Mouse (Mus musculus): Measurements from ENCODE around the gene Nxph1.

Gene Nxph1

DNA sequence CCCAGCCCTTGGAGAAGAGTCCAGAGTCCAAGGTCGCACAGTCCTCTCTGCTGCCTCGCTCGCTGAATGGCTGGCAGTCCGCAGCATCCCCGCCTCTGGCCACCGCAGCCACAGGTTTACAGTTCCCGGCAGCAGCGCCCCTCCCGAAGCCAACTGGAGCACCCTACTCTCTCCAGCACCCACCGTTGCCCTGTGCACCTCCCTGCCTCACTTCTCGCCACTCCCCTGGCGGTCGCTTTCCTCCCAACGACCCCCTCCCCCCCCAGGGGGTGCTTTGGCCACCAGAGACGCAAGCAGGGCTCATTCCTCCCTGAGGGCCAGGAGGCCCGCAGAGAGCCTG, at the start of gene Nxph1:
Gene Nxph1, plus strand, starts transcription at position 301 of the 340 bp plus-strand sequence.
- in situ Hi-C loops (cut with MboI; ENCODE audit: low pct_unique_long_range_greater_than_20kb in 1 of 2, low sequenced_read_pairs in 2 of 2, unreplicated experiment in 1 of 2), result loop anchor here in 1 of 2 experiments (25.0 kb wide), 2 partner anchors 289 to 964 kb away; no protein-coding TSS in a partner anchor

DNA sequence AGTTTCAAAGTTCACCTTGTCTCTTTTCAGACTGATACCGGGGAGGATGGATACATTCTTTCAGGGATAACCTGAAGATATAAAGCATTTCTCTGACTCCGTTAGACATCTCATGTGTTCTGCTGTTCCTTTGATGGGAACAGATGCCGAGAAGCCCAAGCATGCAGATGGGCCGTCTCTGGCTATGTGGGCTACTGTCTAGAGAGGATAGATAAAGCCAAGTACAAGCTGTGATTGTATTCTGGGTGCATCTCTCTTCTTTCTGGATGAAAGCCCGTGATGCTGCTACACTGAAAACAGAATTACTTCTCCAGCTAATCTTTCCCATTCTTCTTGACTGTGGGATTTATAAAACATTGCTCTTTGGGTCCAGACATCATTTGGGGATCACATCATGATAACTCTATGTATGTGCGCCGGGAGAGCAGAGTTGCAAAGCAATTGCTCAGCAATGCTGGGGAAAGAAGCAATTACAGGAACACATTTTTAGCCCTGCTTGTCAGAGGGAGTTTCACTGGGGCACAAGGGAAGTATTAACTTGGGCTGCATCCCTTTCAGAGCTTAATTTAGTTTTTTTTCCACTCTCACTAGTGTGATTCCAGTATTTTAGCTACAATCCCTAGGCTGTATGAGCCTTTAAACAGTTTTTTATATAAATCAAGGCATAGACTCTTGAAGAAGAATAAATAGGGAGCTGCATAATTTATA, 48.1 kb upstream of the Nxph1 start:
- in situ Hi-C loops (cut with MboI; ENCODE audit: low pct_unique_long_range_greater_than_20kb in 1 of 2, low sequenced_read_pairs in 2 of 2, unreplicated experiment in 1 of 2), result no loop called here

DNA sequence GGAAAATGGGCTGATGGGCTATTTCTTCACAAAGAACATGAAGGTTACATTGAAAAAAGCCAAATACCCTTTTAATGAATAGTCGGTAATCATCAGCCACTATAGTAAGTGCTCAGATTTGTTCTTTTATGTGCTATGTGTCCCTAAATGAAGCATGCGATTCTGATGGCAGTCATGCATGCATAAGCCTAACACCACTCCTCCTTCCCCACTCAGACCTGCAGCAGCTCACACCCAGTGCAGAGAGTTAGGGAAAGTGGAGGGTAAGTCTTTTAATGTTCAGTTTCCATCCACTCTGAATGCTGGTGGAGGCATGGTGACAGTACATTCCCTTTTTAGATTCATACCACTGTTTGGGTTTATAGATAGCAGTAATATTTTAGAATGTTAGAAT, 47.5 kb upstream of the Nxph1 start:
- in situ Hi-C loops (cut with MboI; ENCODE audit: low pct_unique_long_range_greater_than_20kb in 1 of 2, low sequenced_read_pairs in 2 of 2, unreplicated experiment in 1 of 2), result no loop called here

DNA sequence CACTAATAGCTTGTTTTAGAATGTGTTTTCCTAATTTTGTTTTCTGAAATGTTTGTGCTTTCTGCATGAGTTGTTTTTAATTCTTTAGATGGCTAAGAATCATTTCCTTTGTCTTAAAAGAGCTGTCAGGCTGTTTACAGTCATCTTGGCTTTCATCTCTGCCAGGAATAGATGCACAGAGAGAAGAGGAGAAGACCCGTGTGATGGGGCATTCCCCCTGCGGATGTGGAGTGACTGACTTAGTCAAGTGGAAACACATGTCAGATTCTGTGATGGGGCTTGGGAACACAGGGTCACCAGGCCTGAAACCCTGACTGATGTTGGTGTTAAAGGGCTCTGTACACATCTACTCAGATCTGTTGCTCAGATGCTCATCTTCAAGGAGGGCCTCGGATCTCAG, 40.3 kb upstream of the Nxph1 start:
- in situ Hi-C loops (cut with MboI; ENCODE audit: low pct_unique_long_range_greater_than_20kb in 1 of 2, low sequenced_read_pairs in 2 of 2, unreplicated experiment in 1 of 2), result no loop called here

DNA sequence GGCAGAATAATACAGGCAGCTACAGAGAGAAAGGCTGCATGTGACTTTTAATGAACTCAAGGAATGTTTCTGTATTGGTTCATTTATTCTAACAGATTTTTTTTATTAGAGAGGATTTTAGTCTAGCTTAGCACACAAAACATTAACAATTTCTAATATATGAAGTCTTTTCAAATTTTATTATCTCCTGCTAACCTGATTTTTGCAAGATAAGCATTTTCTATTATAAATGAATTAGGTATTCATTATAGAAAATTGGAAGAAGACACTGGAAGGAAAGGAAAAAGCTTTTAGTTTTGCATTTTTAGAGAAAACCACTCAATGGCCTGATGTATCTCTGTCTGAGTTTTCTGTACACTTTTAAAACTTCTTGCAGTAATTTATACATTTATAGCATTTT, 34.8 kb upstream of the Nxph1 start:
- in situ Hi-C loops (cut with MboI; ENCODE audit: low pct_unique_long_range_greater_than_20kb in 1 of 2, low sequenced_read_pairs in 2 of 2, unreplicated experiment in 1 of 2), result no loop called here

DNA sequence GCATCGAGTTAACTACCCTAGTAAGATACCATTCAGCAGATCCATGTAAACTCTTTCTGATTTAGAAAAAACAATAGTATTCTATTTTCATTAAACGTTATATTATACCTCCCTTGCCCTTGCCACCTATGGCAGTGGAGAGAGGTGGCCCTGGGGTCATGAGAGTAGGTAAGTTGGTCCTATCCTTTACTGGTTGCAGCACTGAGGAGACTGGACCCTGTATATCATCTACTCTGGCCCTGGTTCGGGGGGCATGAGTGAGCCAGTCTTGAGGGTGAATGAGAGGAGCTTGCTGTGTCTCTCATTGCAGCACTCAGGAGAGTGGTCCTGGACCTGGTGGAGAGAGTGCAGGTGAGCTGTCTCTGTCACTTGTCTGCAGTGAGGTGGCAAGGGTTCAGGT, 33.5 kb upstream of the Nxph1 start:
- in situ Hi-C loops (cut with MboI; ENCODE audit: low pct_unique_long_range_greater_than_20kb in 1 of 2, low sequenced_read_pairs in 2 of 2, unreplicated experiment in 1 of 2), result no loop called here

DNA sequence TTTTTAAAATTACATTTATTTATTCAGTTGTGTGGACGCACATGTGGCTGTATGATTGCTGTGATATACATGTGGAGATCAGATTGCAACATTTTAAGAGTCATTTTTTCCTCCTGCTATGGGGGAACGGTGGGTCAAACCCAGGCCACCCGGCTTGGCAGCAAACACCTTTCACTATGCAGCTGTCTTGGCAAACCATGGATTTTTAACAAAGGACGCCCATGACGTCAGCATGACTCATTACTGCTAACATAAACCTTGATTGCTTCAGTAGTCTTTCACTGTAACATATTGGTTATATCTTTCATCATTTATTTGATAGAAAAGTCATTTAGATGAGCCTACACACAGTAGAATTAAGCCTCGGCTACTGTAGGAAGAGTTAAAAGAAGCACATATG, 23.8 kb upstream of the Nxph1 start:
- in situ Hi-C loops (cut with MboI; ENCODE audit: low pct_unique_long_range_greater_than_20kb in 1 of 2, low sequenced_read_pairs in 2 of 2, unreplicated experiment in 1 of 2), result no loop called here

DNA sequence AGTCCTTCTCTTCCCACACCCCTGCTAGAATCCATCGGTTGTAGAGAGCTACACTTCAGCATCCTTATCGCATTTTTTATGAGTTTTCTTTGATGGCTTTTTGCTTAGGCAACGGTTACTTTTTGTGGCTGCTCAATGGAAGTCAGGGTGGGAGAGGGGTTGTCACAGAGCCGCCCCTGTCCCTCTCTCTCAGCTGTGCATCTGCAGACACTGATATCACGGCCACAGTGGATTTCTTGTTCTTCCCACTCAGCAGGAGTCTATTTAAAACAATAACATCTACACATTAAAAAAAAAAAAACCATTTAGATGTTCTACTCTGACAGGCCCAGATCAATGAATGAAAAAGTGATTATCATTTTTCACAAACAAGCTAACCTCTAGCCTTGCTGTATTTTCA, 13.0 kb upstream of the Nxph1 start:
- in situ Hi-C loops (cut with MboI; ENCODE audit: low pct_unique_long_range_greater_than_20kb in 1 of 2, low sequenced_read_pairs in 2 of 2, unreplicated experiment in 1 of 2), result loop anchor here in 1 of 2 experiments (25.0 kb wide), 2 partner anchors 302 to 977 kb away; no protein-coding TSS in a partner anchor

DNA sequence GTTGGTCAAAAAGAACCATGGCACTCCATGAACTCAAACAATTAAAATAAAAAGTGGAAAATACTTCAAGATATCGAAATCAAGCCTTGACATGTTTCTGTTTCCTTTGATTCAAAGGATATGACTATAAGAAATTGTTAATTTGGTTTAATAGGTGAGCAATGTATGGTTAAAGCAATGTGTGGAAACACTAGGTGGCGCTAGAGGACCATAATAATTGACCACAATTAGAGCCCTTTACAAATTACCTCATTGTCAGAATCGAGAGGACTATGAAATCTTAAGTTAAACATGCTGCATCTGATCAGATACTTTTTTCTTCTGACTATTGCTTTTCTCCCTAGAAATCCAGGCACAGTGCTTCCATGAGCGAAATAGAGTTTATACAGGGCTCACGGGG, 12.5 kb upstream of the Nxph1 start:
- in situ Hi-C loops (cut with MboI; ENCODE audit: low pct_unique_long_range_greater_than_20kb in 1 of 2, low sequenced_read_pairs in 2 of 2, unreplicated experiment in 1 of 2), result loop anchor here in 1 of 2 experiments (25.0 kb wide), 2 partner anchors 302 to 977 kb away; no protein-coding TSS in a partner anchor

DNA sequence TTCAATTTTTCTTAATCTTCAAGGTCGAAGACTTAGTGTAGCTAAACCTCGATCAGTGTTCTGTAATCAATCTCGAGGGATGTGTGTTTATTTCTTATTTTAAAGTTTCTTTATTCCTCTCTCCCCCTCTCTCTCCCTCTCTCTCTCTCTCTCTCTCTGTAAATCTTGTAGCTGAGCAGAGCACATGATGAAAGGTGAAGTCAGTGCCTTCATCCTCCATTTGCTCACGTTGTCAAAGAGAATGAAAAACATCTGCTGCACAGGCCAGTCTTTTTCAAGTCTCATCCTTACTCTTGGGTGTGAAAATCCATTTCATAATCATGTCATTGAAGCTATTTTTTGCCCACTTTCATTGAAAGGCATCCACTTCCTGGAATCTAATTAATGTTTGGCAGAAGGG, 12.1 kb upstream of the Nxph1 start:
- in situ Hi-C loops (cut with MboI; ENCODE audit: low pct_unique_long_range_greater_than_20kb in 1 of 2, low sequenced_read_pairs in 2 of 2, unreplicated experiment in 1 of 2), result loop anchor here in 1 of 2 experiments (25.0 kb wide), 2 partner anchors 301 to 976 kb away; no protein-coding TSS in a partner anchor

DNA sequence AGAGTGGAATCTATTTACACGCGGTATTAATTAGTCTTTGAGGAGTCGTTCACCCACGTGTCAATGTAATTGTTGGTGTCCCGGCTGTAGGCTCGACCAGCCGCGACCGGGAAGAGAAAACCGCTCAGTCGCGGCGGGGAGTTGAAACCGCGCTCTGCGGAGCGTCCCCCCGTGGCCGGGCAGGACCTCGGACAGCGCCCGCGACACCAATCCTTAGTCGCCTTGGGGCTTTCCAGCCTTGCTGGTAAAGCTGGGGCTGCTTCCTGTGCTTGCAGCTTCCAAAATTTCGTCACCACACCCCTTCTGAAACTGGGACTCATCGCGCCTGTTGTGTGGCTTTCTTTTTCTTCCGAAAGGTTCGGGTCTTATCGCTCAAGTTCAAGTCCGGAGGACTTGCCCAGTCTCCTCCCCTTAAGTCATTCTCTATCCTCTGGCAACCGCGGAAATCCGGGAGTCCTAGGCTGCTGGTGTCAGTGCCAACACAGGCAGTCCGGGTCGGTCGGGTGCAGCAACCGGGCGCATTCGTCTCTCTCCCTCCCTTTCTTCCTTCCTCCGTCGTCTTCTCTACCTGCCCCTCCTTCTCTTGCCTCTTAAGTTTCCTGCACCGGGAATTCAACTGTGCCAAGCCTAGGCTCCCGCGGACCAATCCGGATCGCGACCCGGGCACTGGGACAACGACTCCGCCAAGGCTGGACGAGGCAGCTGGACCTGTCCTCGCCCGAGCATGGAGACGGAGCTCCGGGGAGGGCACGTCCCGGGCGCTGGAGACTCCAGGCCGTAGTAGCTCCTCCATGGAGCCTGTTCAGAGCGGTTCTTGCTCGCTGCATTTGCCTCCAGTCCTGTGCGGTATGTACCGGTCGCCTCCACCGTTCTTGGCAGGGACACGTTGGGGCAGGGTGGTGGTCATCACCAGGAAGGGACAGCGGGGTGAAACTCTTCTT, 510 bp downstream of the Nxph1 start:
- in situ Hi-C loops (cut with MboI; ENCODE audit: low pct_unique_long_range_greater_than_20kb in 1 of 2, low sequenced_read_pairs in 2 of 2, unreplicated experiment in 1 of 2), result loop anchor here in 1 of 2 experiments (25.0 kb wide), 2 partner anchors 289 to 964 kb away; no protein-coding TSS in a partner anchor

DNA sequence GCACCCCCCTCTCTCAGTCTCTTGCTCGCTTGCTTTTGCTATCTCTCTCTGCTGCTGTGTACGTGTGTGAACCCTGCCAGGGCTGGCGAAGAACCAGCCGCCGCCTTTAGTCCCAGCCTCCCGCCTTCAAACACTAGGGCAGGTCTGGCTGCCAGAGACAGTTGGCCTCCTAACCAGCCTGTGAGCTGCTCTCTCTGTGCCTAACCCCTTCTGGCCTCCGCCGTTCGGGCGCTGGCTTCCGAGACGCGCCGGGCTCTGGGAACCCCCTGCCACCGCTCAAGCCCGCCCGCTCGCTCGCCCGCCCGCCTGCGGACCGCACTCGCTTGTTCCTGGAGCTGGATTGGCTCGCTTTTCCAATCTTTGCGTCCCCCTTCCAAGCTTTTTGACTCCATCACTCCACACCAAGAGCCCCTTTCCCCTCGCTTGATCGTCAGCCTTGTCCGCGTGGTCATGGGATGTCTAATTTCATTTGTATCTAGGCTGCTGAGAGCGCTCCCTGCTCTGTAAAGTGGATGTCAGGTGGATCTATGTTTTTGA, 1.5 kb downstream of the Nxph1 start:
- in situ Hi-C loops (cut with MboI; ENCODE audit: low pct_unique_long_range_greater_than_20kb in 1 of 2, low sequenced_read_pairs in 2 of 2, unreplicated experiment in 1 of 2), result loop anchor here in 1 of 2 experiments (25.0 kb wide), 2 partner anchors 288 to 963 kb away; no protein-coding TSS in a partner anchor

DNA sequence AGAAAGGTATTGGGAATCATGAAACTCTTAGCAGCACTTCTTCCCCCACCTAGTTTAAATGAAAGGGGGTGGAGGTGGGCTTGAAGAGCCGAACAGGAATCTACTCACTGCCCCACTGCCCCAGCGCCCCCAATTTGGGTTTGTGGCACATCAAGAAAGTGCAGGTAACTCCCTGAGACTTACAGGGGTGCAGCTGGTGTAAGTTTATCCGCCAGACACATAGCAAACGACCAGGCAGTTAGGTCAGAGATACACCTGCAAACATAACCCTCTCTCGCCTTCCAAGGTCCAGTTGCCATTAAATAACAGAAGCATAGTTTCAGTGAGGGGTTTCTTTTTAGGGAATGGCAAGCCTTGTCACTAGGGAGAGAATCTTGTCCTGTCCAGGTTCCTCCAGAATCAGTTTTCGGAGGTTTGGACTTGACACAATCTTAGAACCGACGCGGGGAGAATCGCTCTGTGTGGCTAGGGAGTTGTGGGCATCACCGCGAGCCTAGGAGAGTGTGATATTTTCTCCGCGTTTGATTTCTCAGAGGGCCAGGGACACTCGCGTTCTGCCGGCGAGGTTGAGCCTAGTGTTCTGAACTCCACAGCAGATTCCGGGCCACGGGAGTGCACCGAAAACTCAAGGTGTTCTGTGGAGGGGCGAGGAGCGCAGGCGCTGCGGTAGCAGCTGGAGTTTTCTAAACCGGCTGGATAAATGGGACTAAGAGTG, 2.5 kb downstream of the Nxph1 start:
- in situ Hi-C loops (cut with MboI; ENCODE audit: low pct_unique_long_range_greater_than_20kb in 1 of 2, low sequenced_read_pairs in 2 of 2, unreplicated experiment in 1 of 2), result no loop called here

DNA sequence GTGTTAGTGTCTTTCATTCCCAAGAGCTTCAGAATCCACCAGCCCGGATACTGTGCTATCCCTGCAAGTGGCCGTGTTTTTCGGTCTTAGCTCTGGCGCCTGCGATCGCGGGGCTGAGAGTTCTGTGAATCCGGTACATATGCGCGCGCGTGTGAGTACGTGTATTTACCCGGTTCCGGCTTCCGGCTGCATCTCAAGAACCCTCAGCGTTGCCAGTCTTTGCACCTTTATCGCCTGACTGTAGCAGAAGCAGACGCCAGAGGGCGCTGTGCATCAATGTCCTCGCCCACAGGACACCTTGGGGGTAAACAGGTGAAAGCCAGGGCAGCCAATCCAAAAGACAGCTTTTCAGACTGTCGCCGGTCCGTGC, 3.1 kb downstream of the Nxph1 start:
- in situ Hi-C loops (cut with MboI; ENCODE audit: low pct_unique_long_range_greater_than_20kb in 1 of 2, low sequenced_read_pairs in 2 of 2, unreplicated experiment in 1 of 2), result no loop called here

DNA sequence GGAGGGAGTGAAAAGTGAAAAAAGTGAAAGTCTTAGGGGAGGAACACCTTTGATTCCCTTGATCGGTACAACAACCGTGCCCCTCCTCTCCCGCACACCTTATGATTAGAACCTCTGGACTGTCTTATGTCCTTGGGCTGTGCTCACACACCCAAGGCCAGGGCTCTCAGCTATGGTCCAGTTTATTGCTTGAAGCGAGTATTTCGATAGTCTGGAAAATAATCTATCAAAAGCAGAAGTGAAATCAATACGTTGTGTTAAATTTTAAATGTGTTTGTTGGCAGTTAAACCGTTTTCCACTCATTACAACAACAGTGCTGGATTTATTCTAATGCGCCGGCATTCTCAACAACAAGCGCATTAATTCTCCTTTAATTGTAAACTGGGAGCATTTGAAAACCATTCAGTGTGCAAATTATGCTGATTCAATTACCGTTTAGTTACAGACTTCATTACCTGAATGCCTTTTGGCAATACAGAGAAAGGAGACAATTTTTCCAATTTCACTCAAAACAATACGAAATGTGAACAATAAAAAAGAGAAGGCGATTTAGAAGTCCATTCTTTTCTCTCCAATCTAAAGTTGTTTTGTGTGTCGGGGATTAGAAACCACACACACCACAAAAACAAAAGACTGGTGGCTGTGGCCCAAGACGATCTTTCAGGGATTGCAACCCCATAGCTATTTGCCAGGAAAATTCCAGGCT, 3.8 kb downstream of the Nxph1 start:
- in situ Hi-C loops (cut with MboI; ENCODE audit: low pct_unique_long_range_greater_than_20kb in 1 of 2, low sequenced_read_pairs in 2 of 2, unreplicated experiment in 1 of 2), result no loop called here

DNA sequence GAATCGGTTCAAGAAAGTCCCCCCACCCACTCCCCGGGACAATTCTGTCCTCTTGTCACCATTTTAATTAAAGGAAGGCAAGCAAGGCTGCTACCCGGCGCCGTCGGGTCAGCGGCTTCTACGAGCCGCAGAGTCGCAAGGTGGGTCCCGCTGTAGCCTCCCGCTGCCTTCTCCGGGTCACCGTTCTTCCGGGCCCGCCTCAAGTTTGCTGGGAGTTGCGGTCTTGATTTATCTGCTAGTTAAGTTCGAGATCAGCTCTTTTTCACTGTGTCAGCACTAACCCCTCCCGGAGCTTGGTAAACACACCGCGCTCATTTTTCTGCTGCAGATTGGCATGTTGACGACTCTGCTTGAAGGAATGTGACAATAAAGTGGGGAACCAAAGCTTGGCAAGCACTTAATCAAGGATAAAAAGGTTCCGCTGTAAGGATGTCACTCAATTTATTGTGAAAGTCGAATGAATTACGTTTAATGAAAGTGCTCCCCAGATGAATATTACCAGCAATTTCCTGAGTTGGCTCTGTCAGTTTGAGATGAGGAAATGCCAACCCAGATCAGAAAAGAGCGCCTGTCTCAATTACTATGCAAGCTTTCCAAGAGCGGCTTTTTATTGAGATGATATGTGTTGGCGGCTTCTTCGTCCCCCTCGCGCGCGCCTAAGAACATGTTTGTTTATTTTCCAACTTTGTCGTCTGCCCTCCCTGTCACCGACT, 7.7 kb downstream of the Nxph1 start:
- in situ Hi-C loops (cut with MboI; ENCODE audit: low pct_unique_long_range_greater_than_20kb in 1 of 2, low sequenced_read_pairs in 2 of 2, unreplicated experiment in 1 of 2), result no loop called here

DNA sequence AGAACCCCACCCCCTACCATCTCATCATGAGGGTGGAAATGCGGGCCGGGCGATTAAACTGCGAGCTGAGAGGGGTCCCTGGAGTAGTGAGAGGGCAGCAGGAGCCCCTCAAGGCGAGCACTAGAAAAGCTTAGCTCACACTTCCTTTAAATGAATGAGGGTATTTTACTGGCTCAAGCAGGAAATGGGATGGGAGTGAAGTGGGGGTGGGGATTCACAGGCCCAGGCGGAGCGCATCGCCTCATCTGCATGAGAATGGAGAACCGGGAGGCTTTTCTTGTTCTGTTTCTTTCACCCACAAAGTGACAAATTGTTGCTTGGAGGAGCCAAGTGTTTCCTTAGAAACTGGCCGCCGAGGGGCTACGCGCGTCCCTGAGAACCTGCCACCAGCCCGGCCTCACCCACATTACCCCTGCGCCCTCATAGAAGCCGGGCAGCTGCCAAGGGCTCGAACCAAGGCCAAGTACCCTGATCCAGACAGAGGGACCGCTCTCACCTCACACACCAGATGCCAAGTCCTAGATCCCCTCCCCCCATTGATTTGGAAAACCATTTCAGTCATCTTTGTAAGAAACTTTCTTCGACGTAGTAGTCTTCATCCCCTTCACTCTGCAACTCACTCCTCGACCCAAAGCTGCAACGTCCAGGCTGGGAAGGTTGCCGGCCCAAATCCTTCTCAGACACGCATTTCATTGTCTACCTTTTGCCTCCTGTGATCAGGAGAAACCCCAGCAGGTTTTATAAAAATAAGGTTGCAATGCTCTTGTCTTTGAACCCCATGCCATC, 8.7 kb downstream of the Nxph1 start:
- in situ Hi-C loops (cut with MboI; ENCODE audit: low pct_unique_long_range_greater_than_20kb in 1 of 2, low sequenced_read_pairs in 2 of 2, unreplicated experiment in 1 of 2), result no loop called here

Data from mouse embryonic stem cell (cell line).